Mouse (Mus musculus) induced T-regulatory cell, adult 2 months (primary cell): ENCODE data around the gene Mn1.

ENCODE experiments used
- DNase-seq: peaks from one replicate; pipeline ENCODE4 v3.0.0-alpha.2; 2012; ENCODE audit warnings: low read depth

Mn1 gene

DNA sequence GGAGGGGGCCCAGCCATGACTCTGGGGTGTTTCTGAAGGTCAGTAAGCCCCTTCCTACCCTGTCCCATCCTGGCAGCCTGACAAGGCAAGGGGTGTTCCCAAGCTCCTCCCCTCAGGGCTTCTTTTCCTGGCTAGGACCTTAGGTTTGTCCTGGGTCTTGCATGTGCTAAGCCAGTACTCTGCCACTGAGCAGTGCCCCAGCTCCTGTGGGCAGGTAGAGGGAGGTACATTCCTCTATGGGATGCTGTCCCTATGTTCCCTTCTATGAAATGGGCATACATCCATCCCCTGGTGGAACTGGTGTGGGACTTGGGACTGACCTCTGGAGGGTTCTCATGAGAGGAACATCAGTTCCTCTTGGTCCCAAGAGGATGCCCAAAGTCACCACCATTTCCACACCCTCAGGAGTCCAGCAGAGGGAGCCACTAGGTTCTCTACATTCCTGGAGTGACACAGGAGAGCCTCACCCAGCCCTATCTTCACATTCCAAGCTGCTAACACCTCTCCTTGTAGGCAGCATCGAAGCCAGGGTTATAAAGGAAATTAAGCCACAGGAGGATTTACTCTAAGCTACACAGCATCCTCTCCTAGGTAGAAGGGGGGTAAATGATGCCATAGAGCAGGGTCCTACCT is 7.6 kb upstream of the Mn1 start:
- peak; percentile 12 for DNase-seq

DNA sequence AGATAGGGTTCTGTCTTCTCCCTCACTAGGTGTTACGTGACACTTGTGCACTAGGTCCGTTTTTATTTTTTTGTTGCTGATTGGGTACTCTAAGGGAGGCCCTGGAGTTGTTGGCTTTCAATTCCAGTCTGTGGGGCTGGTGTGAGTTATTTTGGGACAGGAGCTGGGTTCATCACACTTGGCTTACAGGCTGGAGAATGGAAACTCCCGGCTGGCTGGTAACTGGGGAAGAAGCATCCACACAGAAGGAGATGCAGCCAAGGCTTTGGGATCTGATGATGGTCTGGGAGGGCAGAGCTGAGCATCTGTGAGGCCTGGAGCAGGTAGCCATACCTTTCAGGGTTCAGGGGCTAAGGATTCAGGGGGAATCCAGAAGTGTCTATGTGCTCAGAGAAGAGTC is 6.5 kb upstream of the Mn1 start:
- DNase-seq, result no peak

DNA sequence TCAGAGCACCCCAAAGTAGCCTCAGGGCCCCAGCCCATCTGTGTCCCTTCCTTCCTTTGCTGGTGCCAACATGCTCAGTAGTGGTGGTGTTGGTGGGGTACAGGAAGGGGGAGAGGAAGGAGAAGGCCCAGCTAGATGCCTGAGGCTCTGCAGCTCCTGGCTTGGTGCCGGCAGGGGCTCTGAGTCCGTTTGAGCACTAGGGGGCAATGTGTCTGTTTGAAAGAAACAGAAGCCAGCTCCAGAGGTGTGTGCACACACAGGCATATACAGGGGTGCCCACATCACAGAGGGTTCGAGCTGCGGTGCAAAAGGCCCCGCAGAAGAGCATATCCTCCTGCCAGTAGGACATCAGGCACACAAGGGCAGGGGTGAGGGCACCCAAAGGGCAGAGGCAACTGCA is 3.0 kb upstream of the Mn1 start:
- peak; percentile 56 for DNase-seq

DNA sequence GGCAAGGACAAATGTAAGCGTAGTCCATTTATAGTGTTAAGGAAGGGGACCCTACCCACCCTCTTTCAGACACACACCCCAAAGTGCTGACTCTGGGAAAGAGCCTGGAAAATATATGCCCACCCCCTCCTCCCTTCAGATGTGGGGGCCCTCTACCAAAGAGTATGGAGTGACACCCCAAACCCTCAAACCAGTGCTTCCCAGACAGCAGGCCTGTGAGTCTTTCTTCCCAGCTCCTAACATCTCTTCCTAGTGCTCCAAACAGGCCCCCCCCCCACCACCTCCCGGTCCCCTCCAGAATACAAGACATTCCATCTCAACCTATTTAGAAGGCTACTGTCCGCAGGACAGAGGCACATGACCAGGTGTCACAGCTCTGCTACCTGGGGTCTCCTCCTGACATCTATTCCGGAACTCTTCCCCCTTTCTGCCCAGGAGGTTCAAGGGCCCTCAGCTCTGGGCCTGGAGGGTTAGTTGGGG is 2.4 kb upstream of the Mn1 start:
- DNase-seq, result no peak

DNA sequence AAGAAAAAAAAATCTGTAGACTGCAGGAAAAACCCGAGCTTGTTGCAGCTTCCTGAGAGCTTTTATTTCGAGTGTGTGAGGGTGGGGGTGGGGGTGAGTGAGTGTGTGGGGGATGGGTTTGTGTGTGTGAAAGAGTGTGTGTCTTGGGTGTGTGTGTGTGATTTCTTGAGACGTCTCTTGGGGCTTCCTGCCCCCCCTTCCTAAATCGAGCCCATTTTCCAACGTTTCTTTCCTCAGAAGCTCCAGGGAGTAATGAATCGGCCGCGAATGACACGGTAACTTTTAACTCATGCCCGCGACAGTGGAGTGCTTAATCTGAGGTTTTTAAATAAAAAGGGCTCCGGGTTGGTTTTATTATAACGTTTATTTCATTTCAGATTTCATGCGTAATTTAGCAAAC is 1.6 kb upstream of the Mn1 start:
- no peak for DNase-seq

DNA sequence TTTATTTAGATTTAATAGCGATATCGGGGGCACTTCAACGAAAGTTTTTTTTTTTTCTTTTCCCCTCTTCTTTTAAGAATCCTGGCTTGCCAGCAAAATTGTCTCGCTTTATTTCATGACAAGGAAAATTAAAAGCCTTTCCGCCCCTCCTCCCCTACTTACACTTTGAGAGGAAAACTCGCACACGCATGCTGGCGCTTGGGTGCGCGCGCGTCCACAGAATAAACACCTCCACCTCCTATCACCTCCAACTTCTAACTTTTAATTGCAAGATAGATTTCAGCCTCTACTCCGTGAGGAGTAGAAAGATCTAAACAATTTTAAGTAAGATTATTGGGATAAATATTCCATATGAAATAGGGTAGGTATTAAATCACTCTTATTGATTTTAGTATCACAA is 1.1 kb upstream of the Mn1 start:
- DNase-seq, result peak; percentile 13

DNA sequence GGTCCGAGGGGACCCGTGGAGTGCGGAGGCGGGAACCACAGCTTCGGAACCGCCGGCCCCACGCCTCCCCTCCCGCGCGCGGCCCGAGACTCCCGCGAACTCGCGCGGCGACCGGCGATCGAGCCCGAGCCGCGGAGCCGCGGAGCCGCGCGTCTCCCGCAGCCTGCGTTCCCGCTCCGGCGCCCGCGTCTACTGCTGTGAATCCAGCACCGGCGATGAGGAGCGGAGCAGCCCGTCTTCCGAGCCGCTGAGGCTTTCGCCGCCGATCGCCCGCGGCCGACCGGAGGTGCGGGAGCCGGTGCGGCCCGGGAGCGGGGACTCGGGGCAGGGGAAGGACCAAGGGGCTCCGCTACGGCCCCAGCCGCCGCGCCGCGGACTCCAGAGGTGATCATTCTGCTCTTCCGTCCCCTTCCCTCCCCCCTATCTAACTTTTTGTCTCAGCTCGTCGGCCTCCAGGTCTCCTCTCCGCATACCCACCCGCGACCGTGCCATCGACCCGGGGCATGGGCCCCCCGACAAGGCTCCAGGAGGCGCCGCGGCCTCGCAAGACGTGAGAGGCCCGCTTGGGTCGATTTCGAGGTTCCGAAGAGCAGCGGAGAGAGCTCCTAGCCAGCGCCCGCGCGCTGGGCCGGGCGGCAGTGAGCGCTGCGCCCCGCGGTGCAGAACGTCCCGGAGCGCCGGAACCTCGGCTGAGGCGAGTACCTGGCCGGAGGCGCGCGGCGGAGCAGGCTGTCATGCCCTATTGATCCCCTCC is 393 bp downstream of the Mn1 start:
- DNase-seq, result no peak

DNA sequence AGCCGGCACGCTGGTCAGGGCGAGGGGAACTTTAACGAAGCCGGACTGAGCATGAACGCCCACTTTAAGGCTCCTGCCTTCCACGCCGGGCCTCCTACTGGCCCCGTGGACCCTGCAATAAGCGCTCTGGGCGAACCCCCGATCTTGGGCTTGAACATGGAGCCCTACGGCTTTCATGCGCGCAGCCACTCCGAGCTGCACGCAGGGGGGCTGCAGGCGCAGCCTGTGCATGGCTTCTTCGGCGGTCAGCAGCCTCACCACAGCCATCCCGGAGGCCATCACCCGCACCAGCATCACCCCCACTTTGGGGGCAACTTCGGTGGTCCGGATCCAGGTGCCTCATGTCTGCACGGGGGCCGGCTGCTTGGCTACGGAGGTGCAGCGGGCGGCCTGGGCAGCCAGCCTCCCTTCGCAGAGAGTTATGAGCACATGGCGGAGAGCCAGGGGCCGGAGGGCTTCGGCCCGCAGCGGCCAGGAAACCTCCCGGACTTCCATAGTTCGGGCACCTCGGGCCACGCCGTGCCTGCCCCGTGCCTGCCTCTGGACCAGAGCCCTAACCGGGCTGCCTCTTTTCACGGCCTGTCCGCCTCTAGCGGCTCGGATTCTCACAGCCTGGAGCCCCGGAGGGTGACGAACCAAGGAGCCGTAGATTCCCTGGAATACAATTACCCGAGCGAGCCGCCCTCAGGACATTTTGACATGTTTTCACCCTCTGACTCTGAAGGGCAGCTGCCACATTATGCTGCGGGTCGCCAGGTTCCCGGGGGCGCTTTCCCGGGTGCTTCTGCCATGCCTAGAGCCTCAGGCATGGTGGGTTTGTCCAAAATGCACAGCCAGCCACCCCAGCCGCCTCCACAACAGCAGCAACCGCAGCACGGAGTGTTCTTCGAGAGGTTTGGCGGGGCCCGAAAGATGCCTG is 1.3 kb downstream of the Mn1 start:
- DNase-seq, result no peak

DNA sequence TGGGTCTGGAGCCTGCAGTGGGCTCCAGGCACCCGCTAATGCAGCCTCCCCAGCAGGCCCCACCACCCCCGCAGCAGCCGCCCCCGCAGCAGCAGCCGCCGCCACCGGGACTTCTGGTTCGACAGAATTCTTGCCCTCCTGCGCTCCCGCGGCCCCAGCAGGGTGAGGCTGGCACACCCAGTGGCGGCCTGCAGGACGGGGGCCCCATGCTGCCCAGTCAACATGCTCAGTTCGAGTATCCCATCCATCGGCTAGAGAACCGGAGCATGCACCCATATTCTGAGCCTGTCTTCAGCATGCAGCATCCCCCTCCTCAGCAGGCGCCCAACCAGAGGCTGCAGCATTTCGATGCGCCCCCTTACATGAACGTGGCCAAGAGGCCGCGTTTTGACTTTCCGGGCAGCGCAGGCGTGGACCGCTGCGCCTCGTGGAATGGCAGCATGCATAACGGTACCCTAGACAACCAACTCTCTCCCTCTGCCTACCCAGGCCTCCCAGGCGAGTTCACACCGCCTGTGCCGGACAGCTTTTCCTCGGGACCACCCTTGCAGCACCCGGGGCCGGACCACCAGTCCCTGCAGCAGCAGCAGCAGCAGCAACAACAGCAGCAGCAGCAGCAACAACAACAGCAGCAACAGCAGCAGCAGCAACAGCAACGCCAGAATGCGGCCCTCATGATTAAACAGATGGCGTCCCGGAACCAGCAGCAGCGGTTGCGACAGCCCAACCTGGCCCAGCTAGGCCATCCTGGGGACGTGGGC is 2.1 kb downstream of the Mn1 start:
- no peak for DNase-seq

DNA sequence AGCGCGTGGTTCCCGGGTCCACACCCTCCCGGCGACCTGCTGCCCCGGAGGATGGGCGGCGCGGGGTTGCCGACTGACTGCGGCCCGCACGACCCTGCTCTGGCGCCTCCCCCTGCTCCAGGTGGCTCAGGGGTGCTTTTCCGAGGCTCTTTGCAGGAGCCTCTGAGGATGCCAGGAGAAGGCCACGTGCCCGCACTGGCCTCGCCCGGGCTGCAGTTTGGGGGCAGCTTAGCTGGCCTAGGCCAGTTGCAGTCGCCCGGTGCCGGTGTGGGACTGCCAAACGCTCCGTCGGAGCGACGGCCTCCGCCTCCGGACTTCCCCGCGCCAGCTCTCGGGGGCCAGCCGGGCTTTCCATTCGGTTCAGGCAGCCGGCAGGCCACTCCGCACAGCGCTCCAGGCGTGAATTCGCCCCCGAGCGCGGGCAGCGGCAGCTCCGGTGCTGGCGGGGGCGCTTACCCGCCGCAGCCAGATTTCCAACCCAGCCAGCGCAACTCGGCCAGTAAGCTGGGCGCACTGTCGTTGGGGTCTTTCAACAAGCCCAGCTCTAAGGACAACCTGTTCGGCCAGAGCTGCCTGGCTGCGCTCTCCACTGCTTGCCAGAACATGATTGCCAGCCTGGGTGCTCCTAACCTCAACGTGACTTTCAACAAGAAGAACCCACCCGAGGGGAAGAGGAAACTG is 3.0 kb downstream of the Mn1 start:
- no peak for DNase-seq

DNA sequence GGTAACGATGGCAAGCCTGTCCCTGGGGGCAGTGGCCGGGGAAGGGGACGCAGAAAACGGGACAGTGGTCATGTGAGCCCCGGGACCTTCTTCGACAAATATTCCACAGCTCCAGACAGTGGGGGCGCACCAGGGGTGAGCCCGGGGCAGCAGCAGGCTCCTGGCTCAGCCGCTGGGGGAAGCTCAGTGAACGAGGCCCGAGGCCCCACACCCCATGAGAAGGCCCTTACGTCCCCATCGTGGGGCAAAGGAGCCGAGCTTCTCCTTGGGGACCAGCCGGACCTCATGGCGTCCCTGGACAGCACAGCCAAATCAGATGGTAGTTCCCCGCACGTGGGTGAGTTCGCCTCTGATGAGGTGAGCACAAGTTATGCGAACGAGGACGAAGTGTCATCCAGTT is 3.7 kb downstream of the Mn1 start:
- no peak for DNase-seq

DNA sequence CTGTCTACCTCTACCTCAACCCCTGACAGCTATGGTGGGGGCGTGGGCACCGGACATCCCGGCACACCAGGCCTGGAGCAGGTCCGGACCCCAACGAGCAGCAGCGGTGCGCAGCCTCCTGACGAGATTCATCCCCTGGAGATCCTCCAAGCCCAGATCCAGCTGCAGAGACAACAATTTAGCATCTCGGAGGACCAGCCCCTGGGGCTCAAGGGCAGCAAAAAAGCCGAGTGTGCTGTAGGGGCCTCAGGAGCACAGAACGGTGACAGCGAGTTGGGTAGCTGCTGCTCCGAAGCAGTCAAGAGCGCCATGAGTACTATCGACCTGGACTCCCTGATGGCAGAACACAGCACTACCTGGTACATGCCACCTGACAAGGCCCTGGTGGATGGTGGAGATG is 4.3 kb downstream of the Mn1 start:
- no peak for DNase-seq

DNA sequence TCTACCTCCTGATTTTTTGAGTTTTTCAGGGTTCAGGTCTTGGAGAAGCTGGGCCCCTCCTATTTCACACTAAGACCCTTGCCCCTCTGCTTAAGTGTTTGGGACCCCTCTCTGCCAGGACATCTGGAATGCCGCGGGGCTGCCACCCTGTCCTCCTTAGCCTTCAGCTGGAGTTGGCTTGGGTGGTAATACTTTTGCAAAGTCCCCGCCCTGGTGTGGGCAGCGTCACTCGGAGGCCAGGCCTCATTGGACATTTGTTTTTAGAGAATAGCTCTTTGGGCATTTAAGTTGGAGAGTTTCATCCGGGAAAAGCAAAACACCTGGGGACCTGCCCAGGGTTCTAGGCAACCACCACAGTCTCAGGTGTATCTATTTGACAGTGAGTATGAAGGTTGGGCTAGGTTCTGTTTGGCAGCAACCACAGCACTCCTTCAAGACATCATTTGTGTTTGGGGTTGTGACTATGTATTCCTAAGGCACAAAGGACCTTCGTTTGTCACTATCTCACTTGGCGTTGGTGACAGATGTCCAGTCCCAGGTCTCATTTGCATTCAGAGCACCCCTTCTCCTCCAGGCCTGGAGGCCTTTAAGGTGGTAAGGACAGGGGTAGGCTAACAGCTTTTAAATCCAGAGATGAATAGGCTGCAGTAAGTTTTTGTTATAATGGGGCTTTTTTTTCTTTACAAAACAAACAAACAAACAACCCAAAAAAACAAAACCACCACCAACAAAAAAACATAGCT is 5.1 kb downstream of the Mn1 start:
- no peak for DNase-seq

DNA sequence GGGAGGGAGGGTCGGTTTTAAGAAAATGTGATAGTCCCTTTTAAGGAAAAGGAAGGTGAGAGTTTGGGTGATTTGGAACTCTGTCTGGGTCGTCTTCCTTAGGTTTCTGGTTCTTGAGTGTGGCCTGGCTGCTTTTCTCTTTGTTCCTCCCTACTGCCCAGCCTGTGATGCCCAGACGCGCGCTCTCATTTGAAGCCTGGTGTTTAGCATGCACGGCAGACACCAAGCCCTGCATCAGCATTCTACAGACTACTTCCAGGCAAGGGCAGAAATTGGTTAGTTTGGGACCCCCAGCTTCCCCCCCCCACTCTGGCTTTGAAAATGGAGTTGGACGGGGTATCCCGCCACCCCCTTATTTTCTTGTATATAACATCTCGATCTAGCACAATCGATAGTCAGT is 5.8 kb downstream of the Mn1 start:
- no peak for DNase-seq

DNA sequence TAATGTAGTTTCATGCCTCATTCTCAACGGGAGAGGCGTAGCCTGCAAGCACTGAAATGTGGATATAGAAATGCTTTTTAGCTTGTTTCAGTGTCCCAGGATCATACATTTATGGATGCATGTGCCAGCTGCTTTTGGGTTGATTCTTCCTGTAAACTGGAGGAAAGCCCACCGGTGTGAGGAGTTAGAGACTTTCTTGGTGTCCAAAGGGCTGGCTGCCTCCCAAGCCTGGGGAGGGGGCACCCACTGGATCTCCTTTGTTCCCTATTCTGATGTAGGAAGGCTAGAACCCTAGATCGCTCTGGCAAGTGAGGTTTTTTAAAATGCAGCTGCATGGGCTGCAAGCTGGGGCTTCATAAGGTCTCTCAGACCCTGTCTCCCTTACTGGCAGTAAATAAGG is 6.5 kb downstream of the Mn1 start:
- no peak for DNase-seq

DNA sequence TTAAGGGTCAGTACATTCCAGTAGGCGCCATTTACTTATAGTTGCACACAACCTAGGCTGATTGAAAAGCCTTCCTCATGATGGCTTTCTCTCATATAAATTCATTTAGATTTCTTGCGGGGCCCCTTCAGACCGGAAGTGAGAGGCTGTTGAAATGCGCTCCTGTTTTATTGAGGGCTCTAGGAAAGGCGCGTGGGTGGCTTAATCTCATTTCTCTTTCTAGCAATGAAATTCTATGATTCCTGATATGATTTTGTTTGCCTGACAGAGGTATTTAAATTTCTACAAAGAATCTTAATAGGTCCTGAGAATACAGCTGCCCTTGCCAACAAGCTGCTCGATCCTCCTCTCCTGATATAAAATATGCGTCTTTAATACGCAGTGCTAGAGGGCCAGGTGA is 8.7 kb downstream of the Mn1 start:
- no peak for DNase-seq

DNA sequence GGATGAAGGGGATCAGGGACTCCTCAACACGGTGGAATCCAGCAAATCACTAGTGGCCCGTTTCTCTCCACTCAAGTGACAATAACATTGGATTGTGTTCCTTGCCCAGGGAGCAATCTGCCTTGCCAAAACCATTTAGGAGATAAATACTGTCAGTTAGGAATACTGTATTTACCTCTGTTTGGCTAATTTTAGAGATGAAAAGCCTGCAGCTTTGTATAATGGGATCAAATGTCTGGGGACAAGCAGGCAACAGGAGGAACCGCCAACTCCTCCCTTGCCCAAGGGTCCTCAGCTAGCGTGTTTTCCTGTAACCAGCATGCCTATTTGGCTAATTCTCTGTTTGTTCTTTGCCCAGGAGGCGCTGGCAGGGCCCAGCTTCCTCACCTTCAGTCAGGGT is 9.1 kb downstream of the Mn1 start:
- no peak for DNase-seq

DNA sequence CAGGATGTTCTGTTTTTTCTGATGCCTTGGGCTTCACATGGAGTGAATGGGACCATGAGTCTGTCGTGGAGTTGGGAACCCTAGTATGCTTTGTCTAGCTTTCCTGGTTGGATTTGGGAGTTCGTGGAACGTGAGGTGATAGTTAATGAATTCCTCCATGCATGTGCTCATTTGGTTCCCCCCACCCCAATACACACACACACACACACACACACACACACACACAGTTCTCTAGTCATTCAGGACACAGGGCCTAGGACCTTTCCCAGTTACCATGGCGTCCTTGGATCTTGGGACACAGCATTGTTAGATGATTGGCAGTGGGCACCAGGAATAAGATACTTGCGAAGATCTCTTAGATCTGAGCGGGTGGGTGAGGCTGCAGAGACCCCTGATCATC is 11.7 kb downstream of the Mn1 start:
- DNase-seq, result no peak

DNA sequence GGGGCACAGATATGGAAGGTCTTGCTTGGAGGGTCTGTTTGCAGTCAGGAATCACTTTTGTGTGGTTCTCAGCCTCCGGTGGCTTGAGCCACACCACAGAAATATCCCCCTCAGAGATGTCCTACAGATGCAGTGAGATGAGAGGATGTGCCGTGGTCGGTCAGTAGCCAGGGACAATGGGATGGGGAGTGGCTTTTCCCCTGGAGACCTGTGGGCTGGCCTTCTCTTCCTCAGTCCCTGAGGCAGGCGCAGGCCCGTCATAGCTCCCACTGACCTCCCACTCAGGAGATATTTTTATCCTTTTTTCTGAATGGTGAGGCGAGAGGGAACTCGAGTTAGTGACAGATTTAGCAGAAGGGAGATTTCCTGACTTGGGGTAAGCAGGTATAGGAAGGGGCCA is 12.6 kb downstream of the Mn1 start:
- no peak for DNase-seq

DNA sequence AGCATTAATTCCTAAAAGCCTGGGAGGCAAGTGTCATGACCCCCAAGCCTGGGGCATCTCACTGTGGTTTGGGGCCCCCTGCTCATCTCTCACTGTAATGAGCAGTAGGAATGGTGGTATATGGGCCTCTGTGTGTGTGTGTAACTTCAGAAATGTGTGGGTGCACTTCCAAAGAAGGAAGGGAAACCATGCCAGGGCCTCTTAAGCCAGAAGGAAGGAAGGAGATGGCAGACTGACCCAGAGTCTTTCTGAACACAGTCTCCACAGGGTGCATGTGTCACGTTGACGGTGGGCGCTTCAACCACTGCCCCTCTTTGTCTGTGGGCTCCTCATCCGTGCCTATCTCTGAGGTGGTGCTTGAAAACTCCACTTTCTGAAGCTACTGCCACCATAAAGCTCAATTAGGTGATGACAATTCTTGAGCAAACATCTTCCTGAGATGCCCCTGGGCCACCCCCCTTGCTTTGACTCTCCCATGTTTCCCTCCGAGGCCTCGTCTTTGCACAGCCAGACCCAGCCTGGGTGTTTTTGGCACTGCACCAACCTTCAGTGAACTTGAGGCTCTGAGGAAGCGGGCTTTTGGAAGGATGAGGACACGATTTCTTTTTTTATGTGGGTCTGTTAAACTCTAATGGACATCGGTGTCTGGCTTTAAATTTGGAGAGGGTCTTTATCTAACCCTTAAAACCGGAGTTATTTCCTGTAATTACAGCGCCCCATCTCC is 14.0 kb downstream of the Mn1 start:
- no peak for DNase-seq
